Mouse (Mus musculus): ENCODE results near the gene Gm38394.

DNA sequence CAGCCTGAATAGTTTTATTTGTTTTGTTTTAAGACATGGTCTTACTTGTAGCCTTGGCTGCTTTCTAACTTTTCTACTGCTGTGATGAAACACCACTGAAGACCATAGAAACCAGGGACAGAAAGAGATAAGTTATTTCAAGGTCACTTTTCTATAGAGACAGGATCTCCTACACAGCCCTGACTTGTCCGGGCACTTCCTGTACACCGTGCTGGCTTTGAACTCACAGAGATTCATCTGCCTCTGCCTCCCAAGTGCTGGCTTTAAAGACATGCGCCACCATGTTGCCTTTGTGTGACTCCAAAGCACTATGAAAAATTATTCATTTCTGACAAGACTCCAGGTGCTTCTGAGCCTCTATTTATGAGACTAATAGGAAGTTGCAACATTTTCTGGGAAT is 10.1 kb upstream of the Gm38394 start:
- no peak for TF ChIP-seq CTCF (IDR thresholded peaks at IDR 0.05; ENCODE audit: low read depth)
- no peak for TF ChIP-seq EP300 (IDR thresholded peaks at IDR 0.05; ENCODE audit: low read depth)
